Mouse (Mus musculus) neural tube, embryonic 11.5 days (tissue): ENCODE data around the gene Chchd3. TPM values are rescaled to one million over a fixed set of nuclear protein-coding genes. Genes with fewer than 3 reads are reported as not detected.

ENCODE experiments used
- ATAC-seq: fragments of 200-750 bp; cut with Nextera tagmentation; 2 replicates; pipeline ENCODE4 v1.8.0; 2017; ENCODE audit warnings: moderate number of reproducible peaks, mild to moderate bottlenecking, moderate TSS enrichment, moderate library complexity; ENCODE audit not compliant: insufficient read depth, low FRiP score, low TSS enrichment
- DNase-seq: peaks from one replicate; pipeline ENCODE4 v3.0.0-alpha.2; 2015; ENCODE audit warnings: low spot score
- H3K27ac ChIP-seq: fragments of 300-500 bp; sonication (generic); 2 replicates; pipeline ENCODE4 v1.5.1; 2014; ENCODE audit warnings: low read depth, mild to moderate bottlenecking, low read length
- H3K27me3 ChIP-seq: fragments of 300-500 bp; sonication (generic); 2 replicates; pipeline ENCODE4 v1.6.1; 2014; ENCODE audit warnings: mild to moderate bottlenecking, low read length, mixed read lengths; ENCODE audit not compliant: control insufficient read depth, insufficient read depth
- H3K36me3 ChIP-seq: fragments of 300-500 bp; sonication (generic); 2 replicates; pipeline ENCODE4 v1.6.1; 2014; ENCODE audit warnings: mild to moderate bottlenecking, low read length, moderate library complexity, mixed read lengths; ENCODE audit not compliant: control insufficient read depth, insufficient read depth
- H3K4me1 ChIP-seq: fragments of 300-500 bp; sonication (generic); 2 replicates; pipeline ENCODE4 v1.6.1; 2014; ENCODE audit warnings: low read length, mixed read lengths; ENCODE audit not compliant: control insufficient read depth, insufficient read depth
- H3K4me2 ChIP-seq: fragments of 300-500 bp; sonication (generic); 2 replicates; pipeline ENCODE4 v1.6.1; 2014; ENCODE audit warnings: low read depth, mild to moderate bottlenecking, moderate library complexity
- H3K4me3 ChIP-seq: fragments of 300-500 bp; sonication (generic); 2 replicates; pipeline ENCODE4 v1.5.1; 2014; ENCODE audit warnings: low read depth, low read length
- H3K9ac ChIP-seq: fragments of 300-500 bp; sonication (generic); 2 replicates; pipeline ENCODE4 v1.6.1; 2014; ENCODE audit warnings: mild to moderate bottlenecking, low read length
- H3K9me3 ChIP-seq: fragments of 300-500 bp; sonication (generic); 2 replicates; pipeline ENCODE4 v1.6.1; 2016; ENCODE audit warnings: low read length; ENCODE audit not compliant: control insufficient read depth
- WGBS: fragments of 180-500 bp; shearing (Covaris S2); extraction: QIAGEN DNeasy Blood & Tissue Kit; methylation state at CpG from one replicate; pipeline ENCODE4 v1.1.7; 2014; 5-methylcytosine and 5-hydroxymethylcytosine counted together
- polyA plus RNA-seq: library from polyadenylated mRNA; unstranded; fragments of >200 nt; fragmentation: Nextera tagmentation; extraction: Ambion mirVana; gene quantifications from 2 replicates; pipeline ENCODE4 v1.2.1, GENCODE M21; 2014

The Chchd3 gene
- polyA plus RNA-seq, 1 experiment from 2014 or later: 126 TPM

- no peak overlapping the region for H3K9ac ChIP-seq
- no peak overlapping the region for H3K27ac ChIP-seq
- DNase-seq (no peak), ATAC-seq (no peak)
- no peaks in the 10 kb centered on the region for H3K9me3 ChIP-seq
- H3K4me2 ChIP-seq: no peak overlapping the region
- WGBS: 93% methylated on average over 4 of the region's 4 CpGs
- no peaks in the 10 kb centered on the region for H3K36me3 ChIP-seq
- no peaks in the 10 kb centered on the region for H3K4me1 ChIP-seq
- H3K4me3 ChIP-seq: no peak overlapping the region
- no peaks in the 10 kb centered on the region for H3K27me3 ChIP-seq
These were observed 169.3 kb downstream of the Chchd3 start for GRCm38 (mm10) chr6:32890726-32891125.

- ATAC-seq (no peak), DNase-seq (no peak)
- H3K27ac ChIP-seq: no peak overlapping the region
- H3K36me3 ChIP-seq: no peaks in the 10 kb centered on the region
- H3K9ac ChIP-seq: no peak overlapping the region
- no peak overlapping the region for H3K4me3 ChIP-seq
- no peak overlapping the region for H3K4me2 ChIP-seq
- H3K4me1 ChIP-seq: no peaks in the 10 kb centered on the region
- no peaks in the 10 kb centered on the region for H3K27me3 ChIP-seq
- no peaks in the 10 kb centered on the region for H3K9me3 ChIP-seq
- 71% methylated on average over 4 of the region's 4 CpGs for WGBS
These were observed 171.0 kb downstream of the Chchd3 start for GRCm38 (mm10) chr6:32888894-32889529.

- WGBS: 90% methylated on average over 5 of the region's 5 CpGs
- no peak for ATAC-seq
- H3K4me1 ChIP-seq: no peaks in the 10 kb centered on the region
These were observed 181.5 kb downstream of the Chchd3 start for GRCm38 (mm10) chr6:32878586-32878985.

GRCm38 (mm10) chr6:32874176-32874575 is 185.9 kb downstream of the Chchd3 start:
- no peak for DNase-seq
- Histone ChIP-seq H3K9me3 (no peaks in the 10 kb centered on the region), H3K36me3 (no peaks in the 10 kb centered on the region), H3K9ac (no peak overlapping the region), H3K4me3 (no peak overlapping the region), H3K4me2 (no peak overlapping the region), H3K4me1 (no peaks in the 10 kb centered on the region), H3K27ac (no peak overlapping the region), H3K27me3 (no peaks in the 10 kb centered on the region)
- no peak for ATAC-seq
- WGBS: 51% methylated on average over 3 of the region's 3 CpGs

More at GRCm38 (mm10) chr6:32878586-32878985, 181.5 kb downstream of the Chchd3 start:
- Histone ChIP-seq H3K9ac (no peak overlapping the region), H3K36me3 (no peaks in the 10 kb centered on the region), H3K9me3 (no peaks in the 10 kb centered on the region), H3K27me3 (no peaks in the 10 kb centered on the region), H3K4me2 (no peak overlapping the region), H3K27ac (no peak overlapping the region), H3K4me3 (no peak overlapping the region)
- DNase-seq: no peak

GRCm38 (mm10) chr6:32872805-32873204 is 187.3 kb downstream of the Chchd3 start:
- DNase-seq: no peak
- Histone ChIP-seq H3K9me3 (no peaks in the 10 kb centered on the region), H3K4me1 (no peaks in the 10 kb centered on the region), H3K4me3 (no peak overlapping the region), H3K4me2 (no peak overlapping the region), H3K9ac (no peak overlapping the region), H3K36me3 (no peaks in the 10 kb centered on the region), H3K27me3 (no peaks in the 10 kb centered on the region), H3K27ac (no peak overlapping the region)
- 91% methylated on average over 2 of the region's 2 CpGs for WGBS
- ATAC-seq: no peak

GRCm38 (mm10) chr6:32850960-32851359 is 209.1 kb downstream of the Chchd3 start:
- Histone ChIP-seq H3K27ac (no peak overlapping the region), H3K27me3 (no peaks in the 10 kb centered on the region), H3K36me3 (no peaks in the 10 kb centered on the region), H3K4me2 (no peak overlapping the region), H3K9me3 (no peaks in the 10 kb centered on the region), H3K4me1 (no peaks in the 10 kb centered on the region), H3K9ac (no peak overlapping the region), H3K4me3 (no peak overlapping the region)
- no peak for ATAC-seq
- 85% methylated on average over 4 of the region's 4 CpGs for WGBS
- no peak for DNase-seq

- WGBS: 89% methylated on average over 7 of the region's 7 CpGs
- DNase-seq: no peak
- ATAC-seq: no peak
- no peaks in the 10 kb centered on the region for H3K36me3 ChIP-seq
- no peak overlapping the region for H3K9ac ChIP-seq
- no peak overlapping the region for H3K27ac ChIP-seq
- no peaks in the 10 kb centered on the region for H3K9me3 ChIP-seq
- H3K4me1 ChIP-seq: no peaks in the 10 kb centered on the region
- no peak overlapping the region for H3K4me2 ChIP-seq
- H3K4me3 ChIP-seq: no peak overlapping the region
- H3K27me3 ChIP-seq: no peaks in the 10 kb centered on the region
These were observed 211.1 kb downstream of the Chchd3 start for GRCm38 (mm10) chr6:32848974-32849373.

GRCm38 (mm10) chr6:32845463-32845862 is 214.6 kb downstream of the Chchd3 start:
- Histone ChIP-seq H3K27ac (no peak overlapping the region), H3K36me3 (no peaks in the 10 kb centered on the region), H3K4me3 (no peak overlapping the region), H3K4me2 (no peak overlapping the region), H3K9me3 (no peaks in the 10 kb centered on the region), H3K4me1 (no peaks in the 10 kb centered on the region), H3K9ac (no peak overlapping the region), H3K27me3 (no peaks in the 10 kb centered on the region)
- 72% methylated on average over 1 of the region's 1 CpGs for WGBS
- DNase-seq: no peak
- ATAC-seq: no peak

GRCm38 (mm10) chr6:32837939-32838301 is 222.1 kb downstream of the Chchd3 start:
- no peak overlapping the region for H3K9ac ChIP-seq
- no peak overlapping the region for H3K4me2 ChIP-seq
- no peaks in the 10 kb centered on the region for H3K4me1 ChIP-seq
- DNase-seq: no peak
- no peaks in the 10 kb centered on the region for H3K36me3 ChIP-seq
- no peak for ATAC-seq
- H3K27ac ChIP-seq: no peak overlapping the region
- no peak overlapping the region for H3K4me3 ChIP-seq
- no peaks in the 10 kb centered on the region for H3K9me3 ChIP-seq
- 88% methylated on average over 2 of the region's 2 CpGs for WGBS
- H3K27me3 ChIP-seq: no peaks in the 10 kb centered on the region
